Mouse (Mus musculus) Patski (cell line): ENCODE results near the gene Rest. TPM values are rescaled to one million over a fixed set of nuclear protein-coding genes. Genes with fewer than 3 reads are reported as not detected.
A peak's percentile ranks its signal among the peaks of the same experiment; 100 is the strongest.

Experiments
- ATAC-seq: fragments of 100-300 bp; one replicate; pipeline ENCODE4 v1.8.0; 2021
- CTCF ChIA-PET: fragments of 350-600 bp; sonication (Branson Sonifier 250); formaldehyde crosslinking; loops from one replicate; lab custom pipeline; 2022; ENCODE audit warnings: inconsistent platforms; lab: Charles Lee
- POLR2A ChIA-PET: fragments of 350-600 bp; sonication (Branson Sonifier 250); formaldehyde crosslinking; loops from one replicate; lab custom pipeline; 2022; ENCODE audit warnings: antibody characterized with exemption, inconsistent platforms; lab: Charles Lee
- DNase-seq: peaks from one replicate; pipeline ENCODE4 v3.0.0-alpha.2; 2011; ENCODE audit warnings: low read depth, low spot score
- H3K27me3 ChIP-seq: fragments of 371-371 bp; one replicate; pipeline ENCODE4 v1.5.1; 2021
- CTCF ChIP-seq: fragments of 100-300 bp; IDR thresholded peaks from one replicate; pipeline ENCODE4 v1.5.1; 2021
- in situ Hi-C: fragments of 300-500 bp; cut with MboI; formaldehyde crosslinking; loops from 3 replicates; pipeline ENCODE4 v1.11.1; 2018; ENCODE audit warnings: low pct_unique_long_range_greater_than_20kb, mixed read lengths
- polyA plus RNA-seq: library from polyadenylated mRNA; unstranded; gene quantifications from one replicate; pipeline ENCODE4 v1.2.3, GENCODE M21; 2021

Rest gene
- polyA plus RNA-seq, 1 experiment from 2014 or later: 25.7 TPM

DNA sequence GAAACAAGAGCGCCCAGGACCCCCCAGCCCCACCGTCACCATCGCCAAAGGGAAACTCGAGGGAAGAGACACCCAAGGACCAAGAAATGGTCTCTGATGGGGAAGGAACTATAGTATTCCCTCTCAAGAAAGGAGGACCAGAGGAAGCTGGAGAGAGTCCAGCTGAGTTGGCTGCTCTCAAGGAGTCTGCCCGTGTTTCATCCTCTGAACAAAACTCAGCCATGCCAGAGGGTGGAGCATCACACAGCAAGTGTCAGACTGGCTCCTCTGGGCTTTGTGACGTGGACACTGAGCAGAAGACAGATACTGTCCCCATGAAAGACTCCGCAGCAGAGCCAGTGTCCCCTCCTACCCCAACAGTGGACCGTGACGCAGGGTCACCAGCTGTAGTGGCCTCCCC lies 17.0 kb downstream of the Rest start:
- POLR2A ChIA-PET: no interaction called here
- DNase-seq: no peak

DNA sequence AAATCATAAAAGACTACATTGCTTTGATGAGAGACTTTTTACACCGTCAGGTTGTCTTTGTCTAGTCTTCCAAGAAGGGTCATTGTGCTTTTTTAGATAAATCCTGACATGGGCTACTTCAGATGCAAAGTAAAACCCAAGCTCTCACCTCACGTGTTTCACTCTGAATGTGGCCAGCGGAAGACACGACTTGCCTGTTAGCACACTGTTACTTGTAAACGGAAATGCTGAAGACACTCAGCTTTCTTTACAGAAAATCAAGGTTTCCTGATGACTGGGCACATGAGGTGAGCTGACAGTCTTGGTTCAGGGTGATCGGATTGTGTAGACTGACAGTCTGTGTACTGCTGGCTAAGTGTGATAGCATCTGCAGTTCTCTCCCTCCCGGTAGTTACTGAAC lies 20.4 kb downstream of the Rest start:
- ATAC-seq (no peak), DNase-seq (no peak)
- CTCF ChIA-PET: interaction anchor here (0.7 to 2.9 kb wide), 2 partner anchors 10 to 676 kb away, joined by 3 to 8 read pairs; no protein-coding TSS in a partner anchor
- TF ChIP-seq CTCF: no peak
- POLR2A ChIA-PET: no interaction called here
- in situ Hi-C loops: no loop called here
- H3K27me3 ChIP-seq: no peaks in the 10 kb centered on the region

More for the DNA sequence above, 17.0 kb downstream of the Rest start:
- in situ Hi-C loops: no loop called here
- no peak for TF ChIP-seq CTCF
- H3K27me3 ChIP-seq: no peaks in the 10 kb centered on the region
- CTCF ChIA-PET: no interaction called here
- ATAC-seq: no peak

DNA sequence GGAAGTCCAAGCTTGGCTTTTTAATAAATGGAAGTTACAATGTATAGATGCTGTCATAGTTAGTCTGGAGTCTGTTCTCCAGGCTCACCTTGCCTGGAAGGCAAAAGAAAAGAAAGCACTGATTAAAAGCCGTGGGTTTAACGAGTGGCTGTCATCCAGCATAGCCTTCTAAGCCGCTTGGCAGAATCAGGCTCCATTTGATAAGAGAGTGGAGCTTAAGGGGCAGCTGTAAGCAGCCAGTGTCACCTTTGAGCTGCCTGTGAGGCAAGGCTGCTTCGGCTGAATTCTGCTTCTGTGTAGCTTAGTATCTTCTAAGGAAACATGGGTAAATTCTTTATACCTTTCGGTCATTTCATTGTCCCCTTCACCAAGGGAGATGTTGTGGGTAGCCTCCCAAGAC lies 21.6 kb downstream of the Rest start:
- TF ChIP-seq CTCF: no peak
- DNase-seq (no peak), ATAC-seq (no peak)
- ChIA-PET CTCF (interaction anchor here (1.2 to 2.9 kb wide), 2 partner anchors 9 to 11 kb away, joined by 3 to 8 read pairs; no protein-coding TSS in a partner anchor), POLR2A (interaction anchor here (0.7 kb wide), 1 partner anchor 11 kb away, joined by 3 read pairs; no protein-coding TSS in a partner anchor)
- no peaks in the 10 kb centered on the region for H3K27me3 ChIP-seq
- in situ Hi-C loops: no loop called here

DNA sequence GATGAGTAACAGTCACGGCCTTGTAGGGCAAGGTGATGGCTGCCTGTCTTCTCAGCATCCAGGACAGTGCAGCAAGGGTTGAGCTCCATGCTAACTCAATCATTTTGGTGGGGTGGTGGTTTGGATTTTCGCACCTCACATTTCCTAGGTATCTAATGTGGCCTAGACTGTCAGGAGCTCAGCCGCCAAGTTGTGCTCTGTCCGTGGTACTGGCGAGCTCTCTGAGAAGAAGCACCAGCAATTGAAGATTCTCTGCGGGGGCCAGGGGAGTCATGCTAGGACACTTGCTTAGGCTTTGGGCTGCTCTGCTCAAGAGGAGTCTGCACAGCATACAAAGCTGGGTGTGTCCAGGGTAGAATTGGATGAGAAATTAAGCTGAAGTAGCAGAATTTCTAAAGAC lies 22.6 kb downstream of the Rest start:
- POLR2A ChIA-PET: interaction anchor here (1.4 kb wide), 1 partner anchor 21 kb away, joined by 4 read pairs; the partner anchor contains the start of genes Noa1 and Polr2b
- TF ChIP-seq CTCF: no peak
- CTCF ChIA-PET: interaction anchor here (1.1 to 2.9 kb wide), 4 partner anchors 8 to 20 kb away, joined by 3 to 8 read pairs (median 4); no protein-coding TSS in a partner anchor
- ATAC-seq (no peak), DNase-seq (no peak)
- in situ Hi-C loops: no loop called here
- H3K27me3 ChIP-seq: no peaks in the 10 kb centered on the region

DNA sequence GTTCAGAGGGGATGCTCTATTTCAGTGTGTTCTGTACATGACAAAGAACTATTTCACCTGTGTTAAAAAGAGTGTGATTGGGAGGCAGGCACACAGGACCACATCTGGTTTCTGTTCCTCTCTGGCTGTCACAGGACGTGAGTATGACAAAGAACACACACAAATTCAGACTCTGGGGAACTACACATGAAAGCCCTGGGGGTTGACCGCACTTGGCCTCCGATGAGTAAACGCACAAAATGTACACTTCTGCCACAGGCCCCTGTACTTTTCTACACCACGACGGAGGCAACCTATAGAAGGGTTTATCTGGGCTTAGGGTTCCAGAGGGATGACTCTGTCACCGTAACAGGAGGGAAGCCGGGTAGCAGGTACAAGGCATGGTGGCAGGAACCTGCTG lies 24.4 kb downstream of the Rest start:
- TF ChIP-seq CTCF: no peak
- H3K27me3 ChIP-seq: no peaks in the 10 kb centered on the region
- ChIA-PET CTCF (interaction anchor here (0.7 kb wide), 1 partner anchor 17 kb away, joined by 3 read pairs; no protein-coding TSS in a partner anchor), POLR2A (no interaction called here)
- in situ Hi-C loops: no loop called here
- DNase-seq (no peak), ATAC-seq (no peak)

DNA sequence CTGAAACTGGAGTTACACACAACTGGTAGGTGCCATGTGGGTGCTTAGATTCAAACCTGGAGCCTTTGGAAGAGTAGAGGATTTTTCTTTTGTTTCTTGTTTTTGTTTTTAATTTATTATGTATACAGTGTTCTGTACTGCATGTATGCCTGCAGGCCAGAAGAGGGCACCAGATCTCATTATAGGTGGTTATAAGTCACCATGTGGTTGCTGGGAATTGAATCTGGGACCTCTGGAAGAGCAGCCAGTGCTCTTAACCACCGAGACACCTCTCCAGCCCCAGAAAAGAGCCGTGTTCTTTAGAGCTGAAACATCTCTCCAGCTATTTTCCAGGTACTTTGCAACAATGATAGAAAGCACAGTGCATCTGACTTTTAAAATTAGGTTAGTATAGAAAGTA lies 25.3 kb downstream of the Rest start:
- no peak for DNase-seq
- TF ChIP-seq CTCF: no peak
- no peak for ATAC-seq
- in situ Hi-C loops: no loop called here
- CTCF ChIA-PET: no interaction called here
- no peaks in the 10 kb centered on the region for H3K27me3 ChIP-seq
- POLR2A ChIA-PET: interaction anchor here (0.6 kb wide), 1 partner anchor 33 kb away, joined by 3 read pairs; no protein-coding TSS in a partner anchor

DNA sequence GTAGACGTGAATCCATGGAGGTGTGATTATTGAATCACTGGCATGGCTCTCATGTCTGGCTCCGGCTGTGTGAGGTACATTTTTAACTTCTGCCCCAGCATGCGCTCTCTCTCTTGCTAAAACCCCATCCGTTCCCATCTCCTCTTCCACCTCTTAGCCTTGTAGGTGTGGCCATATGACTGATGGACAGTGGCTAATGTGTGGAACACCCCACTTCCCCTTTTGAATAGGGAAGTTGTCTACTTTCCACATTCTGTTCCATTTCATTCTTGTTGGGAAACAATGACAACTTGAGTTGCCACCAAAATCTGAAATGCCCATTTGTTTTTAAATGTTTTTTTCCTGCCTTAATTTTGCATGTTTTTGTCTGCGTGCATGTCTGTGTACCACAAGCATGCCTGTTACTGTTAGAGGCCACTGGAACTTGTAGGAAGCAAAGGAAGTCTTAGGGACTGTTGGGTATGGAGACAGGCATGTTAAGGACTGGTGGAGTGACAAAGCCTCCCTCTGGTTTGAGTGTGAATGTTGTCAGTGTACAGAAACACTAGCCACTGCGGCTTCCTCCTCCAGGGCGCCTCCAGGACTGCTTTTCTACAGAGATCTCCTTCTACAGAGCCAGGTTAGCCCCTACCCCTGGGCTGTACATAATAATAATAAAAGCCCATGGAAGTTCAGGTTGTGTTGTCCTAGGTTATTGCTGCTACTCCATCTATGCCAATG lies 27.7 kb downstream of the Rest start:
- ATAC-seq (no peak), DNase-seq (no peak)
- no peak for TF ChIP-seq CTCF
- in situ Hi-C loops: no loop called here
- no peaks in the 10 kb centered on the region for H3K27me3 ChIP-seq
- POLR2A ChIA-PET: interaction anchor here (1.2 kb wide), 1 partner anchor 16 kb away, joined by 3 read pairs; the partner anchor contains the start of genes Noa1 and Polr2b
- CTCF ChIA-PET: no interaction called here

DNA sequence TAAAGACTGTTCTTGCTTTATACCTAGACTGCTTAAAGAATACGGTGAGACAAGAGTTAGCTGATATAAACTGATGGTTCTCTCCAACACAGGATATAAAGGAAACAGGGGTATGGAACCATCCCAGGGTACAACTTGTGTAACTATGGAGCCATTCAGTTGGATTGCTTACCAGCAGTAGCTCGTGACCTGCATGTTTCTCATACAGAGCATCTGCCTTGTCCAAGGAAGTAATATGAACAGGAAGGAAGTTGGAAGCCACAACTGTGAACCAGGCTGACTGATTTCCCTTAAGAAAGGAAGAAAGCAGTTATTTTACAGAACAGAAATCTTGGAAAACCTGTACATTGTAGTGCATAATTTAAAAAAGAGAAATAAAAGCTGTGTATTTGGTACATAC lies 34.2 kb downstream of the Rest start:
- POLR2A ChIA-PET: no interaction called here

DNA sequence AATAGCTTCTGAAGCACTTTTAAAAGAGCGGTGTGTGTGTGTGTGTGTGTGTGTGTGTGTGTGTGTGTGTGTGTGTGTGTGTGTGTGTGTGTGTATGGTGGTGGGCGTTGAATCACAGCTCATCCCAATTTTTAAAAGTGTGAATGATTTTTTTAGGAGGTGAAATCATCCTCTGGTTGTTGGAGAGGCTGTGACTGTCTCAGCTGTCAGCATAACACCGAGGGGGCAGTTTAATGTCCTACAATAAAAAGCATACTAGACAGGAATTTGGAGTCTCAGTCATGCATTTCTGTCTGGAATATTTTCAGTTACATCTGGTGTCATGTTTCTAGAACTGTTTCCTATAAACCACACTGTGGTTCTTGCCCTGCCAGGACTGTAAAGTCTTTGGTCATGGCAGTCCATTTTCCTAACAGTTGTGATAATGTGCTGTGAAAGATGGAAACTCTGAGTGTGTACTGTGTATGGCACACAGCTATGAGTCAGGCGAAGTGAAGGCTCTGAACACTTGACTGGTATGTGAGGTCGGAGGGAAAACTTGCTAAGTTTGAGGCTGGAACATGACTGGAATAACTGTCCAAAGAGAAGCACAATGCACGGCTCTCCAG lies 36.1 kb downstream of the Rest start:
- ATAC-seq (peak; percentile 54), DNase-seq (peak; percentile 39)
- in situ Hi-C loops: no loop called here
- no peaks in the 10 kb centered on the region for H3K27me3 ChIP-seq
- no peak for TF ChIP-seq CTCF
- CTCF ChIA-PET: interaction anchor here (0.7 to 1.5 kb wide), 3 partner anchors 9 to 21 kb away, joined by 3 to 4 read pairs (median 4); no protein-coding TSS in a partner anchor
- POLR2A ChIA-PET: interaction anchor here (1.8 kb wide), 1 partner anchor 9 kb away, joined by 4 read pairs; no protein-coding TSS in a partner anchor

More for the DNA sequence above, 34.2 kb downstream of the Rest start:
- ATAC-seq (no peak), DNase-seq (no peak)
- CTCF ChIA-PET: interaction anchor here (0.8 kb wide), 1 partner anchor 25 kb away, joined by 3 read pairs; no protein-coding TSS in a partner anchor
- no peaks in the 10 kb centered on the region for H3K27me3 ChIP-seq
- in situ Hi-C loops: no loop called here
- TF ChIP-seq CTCF: no peak

DNA sequence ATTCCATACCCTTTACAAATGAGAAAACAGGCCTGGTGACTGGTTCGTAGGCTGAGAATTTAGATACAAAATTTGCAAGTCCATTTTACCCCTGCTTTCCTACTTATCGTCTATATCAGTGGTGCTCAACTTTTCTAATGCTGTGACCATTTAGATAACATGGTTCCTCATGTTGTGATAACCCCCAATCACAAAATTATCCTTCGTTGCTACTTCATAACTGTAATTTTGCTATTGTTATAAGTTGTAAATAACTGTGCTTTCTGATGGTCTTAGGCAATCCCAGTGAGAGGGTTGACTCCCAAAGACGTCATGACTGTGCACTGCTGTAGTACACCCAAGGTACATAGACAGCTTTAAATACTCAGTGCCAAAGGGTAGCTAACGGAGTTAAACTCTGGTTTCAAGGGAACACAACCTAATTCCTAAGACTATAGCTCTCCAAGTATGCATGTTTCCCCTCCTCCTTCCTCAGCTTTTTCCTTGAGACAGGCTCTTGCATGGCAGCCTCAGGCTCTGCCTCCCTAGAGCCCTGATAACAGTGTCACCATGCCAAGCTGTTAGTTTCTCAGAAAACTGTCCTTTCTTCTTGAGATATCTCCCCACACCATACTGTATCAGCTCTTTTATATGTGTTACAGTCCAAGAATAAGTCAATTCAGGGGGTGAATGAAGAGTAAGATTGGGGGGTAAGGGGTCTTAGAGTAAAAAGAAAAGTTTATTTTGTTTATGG lies 42.7 kb downstream of the Rest start:
- no peaks in the 10 kb centered on the region for H3K27me3 ChIP-seq
- ATAC-seq (no peak), DNase-seq (no peak)
- in situ Hi-C loops: no loop called here
- TF ChIP-seq CTCF: no peak
- CTCF ChIA-PET: no interaction called here
- POLR2A ChIA-PET: interaction anchor here (0.6 to 0.7 kb wide), 2 partner anchors 226 to 330 kb away, joined by 4 to 6 read pairs; no protein-coding TSS in a partner anchor
